Mouse (Mus musculus): ENCODE data around the gene Prrx2.

- no peak for TF ChIP-seq CTCF (IDR thresholded peaks at IDR 0.05; ENCODE audit: control insufficient read depth, insufficient read depth, insufficient replicate concordance, low read depth, low read length)
- TF ChIP-seq POLR2A (IDR thresholded peaks at IDR 0.05; ENCODE audit: control insufficient read depth, low read depth, low read length), result no peak
Observed at GRCm38 (mm10) chr2:30899397-30900069, 64.8 kb downstream of the Prrx2 start.

Data from testis, adult 2 months (tissue).